Mouse (Mus musculus): ENCODE data around the gene Jaml.

DNA sequence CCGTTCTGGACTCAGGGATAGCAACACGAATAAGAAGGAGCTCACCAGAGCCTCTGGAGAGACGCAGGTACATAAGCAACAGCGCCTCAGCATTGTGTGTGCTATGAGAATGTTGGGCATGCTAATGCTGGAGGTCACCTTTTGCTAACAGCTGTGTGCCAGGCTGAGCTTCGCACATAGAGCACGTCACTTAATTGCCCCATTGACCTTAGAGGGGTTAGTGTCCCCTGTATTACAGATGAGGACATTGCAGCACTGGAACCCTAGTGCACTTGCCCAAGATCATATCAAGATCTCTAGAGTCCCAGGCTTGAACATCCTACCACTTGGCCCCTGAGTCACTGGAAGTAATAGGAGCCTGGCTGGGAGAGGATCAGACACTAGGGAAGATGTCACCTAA lies 41.6 kb downstream of the Jaml start:
- TF ChIP-seq CHD2 (IDR thresholded peaks at IDR 0.05; ENCODE audit: low read depth, low read length) (no peak), ZC3H11A (IDR thresholded peaks at IDR 0.05; ENCODE audit: borderline replicate concordance, low read depth, low read length) (no peak), HCFC1 (IDR thresholded peaks at IDR 0.05; ENCODE audit: borderline replicate concordance, insufficient read depth, low read length) (no peak), ZNF384 (IDR thresholded peaks at IDR 0.05; ENCODE audit: low read depth, low read length) (no peak)
